Mouse (Mus musculus) c-Kit-negative CD71-positive TER-119-positive erythroid progenitor cells, embryonic 14.5 days (primary cell): ENCODE results near the gene Samd1.
"Not testable (repeated sequence)": the region's sequence is repeated elsewhere in the genome, so short reads cannot be mapped to it uniquely, and the experiment has no call there.

Experiments
- DNase-seq: peaks from one replicate; pipeline ENCODE4 v3.0.0-alpha.2; 2013; ENCODE audit warnings: low read depth, low spot score

Gene Samd1

DNA sequence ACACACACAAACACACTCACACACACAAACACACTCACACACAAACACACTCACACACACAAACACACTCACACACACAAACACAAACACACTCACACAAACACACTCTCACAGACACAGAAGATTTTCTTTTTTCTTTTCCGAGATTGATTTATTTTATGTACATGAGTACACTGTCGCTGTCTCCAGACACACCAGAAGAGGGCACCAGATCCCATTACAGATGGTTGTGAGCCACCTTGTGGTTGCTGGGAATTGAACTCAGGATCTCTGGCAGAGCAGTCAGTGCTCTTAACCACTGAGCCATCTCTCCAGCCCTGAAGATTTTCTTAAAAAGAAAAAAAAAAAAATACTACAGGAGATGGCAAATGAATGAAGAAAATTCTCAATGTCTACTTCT is 14.2 kb upstream of the Samd1 start:
- not testable (repeated sequence) for DNase-seq

DNA sequence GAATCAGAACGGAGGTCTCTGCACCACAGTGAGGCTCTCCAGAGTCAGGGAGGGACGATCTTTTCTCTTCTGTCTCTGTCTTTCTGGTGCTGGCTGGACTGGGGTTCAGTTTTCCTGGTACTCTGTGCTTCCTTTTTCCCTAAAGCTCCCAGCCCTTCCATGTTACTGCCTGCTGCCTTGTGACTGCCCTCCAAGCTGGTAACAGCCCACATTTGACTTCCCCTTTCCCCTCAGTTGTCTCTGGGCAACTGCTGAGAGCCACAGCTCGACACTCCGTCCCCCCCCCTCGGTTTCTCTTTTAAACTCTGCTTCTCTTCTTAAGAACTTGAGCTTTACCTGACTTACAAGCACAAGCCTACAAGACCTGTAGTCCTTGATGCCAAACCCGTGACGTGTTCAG is 8.2 kb upstream of the Samd1 start:
- DNase-seq: no peak

DNA sequence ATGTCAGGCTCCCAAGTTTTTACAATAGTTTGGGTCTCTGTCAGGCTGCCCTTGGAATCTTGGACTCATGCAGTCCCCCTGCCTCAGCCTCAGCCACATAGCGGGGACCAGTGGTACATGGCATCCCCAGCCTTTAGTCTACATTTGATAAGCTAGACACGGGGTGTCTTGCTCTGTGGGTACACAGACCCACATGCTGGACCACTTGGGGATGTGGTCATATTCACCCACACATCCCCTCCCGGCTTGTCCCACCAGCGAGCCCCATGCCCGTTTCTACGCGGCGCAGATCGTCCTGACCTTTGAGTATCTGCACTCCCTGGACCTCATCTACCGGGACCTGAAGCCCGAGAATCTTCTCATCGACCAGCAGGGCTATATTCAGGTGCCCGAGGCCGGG is 7.3 kb upstream of the Samd1 start:
- no peak for DNase-seq

DNA sequence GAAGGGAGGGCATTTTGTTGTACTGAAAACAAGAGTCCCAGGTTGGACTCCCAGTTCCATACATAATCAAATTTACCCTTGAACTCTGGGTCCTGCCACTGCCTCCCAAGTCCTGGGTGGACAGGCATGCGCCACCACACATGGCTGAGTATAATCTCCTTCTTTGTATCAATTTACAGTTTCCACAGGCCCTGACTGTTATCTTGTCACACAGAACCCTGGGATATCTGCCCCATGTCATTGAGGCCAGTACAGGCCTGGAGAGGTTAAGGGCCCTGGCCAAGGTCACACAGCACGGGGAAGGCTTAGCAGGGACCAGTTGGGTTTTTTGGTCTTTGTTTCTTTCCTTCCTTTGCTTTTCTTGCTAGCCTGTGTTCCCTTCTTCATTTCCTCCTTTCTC is 5.0 kb upstream of the Samd1 start:
- no peak for DNase-seq

DNA sequence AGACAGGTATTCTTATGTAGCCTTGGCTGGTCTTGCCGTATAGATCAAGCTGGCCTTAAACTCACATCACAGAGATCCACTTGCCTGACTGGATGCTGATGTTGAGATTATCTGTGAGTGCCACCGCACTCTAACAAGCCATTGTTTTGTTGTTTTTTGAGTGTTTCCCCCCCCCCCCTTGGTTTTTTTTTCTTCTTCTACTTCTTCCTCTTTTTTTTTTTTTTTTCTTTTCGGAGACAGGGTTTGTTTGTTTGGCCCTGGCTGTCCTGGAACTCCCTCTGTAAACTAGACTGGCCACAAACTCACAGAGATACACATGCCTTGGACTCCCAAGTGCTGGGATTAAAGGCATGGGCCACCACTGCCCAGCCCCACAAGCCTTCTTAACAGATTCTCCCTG is 3.4 kb upstream of the Samd1 start:
- no peak for DNase-seq

DNA sequence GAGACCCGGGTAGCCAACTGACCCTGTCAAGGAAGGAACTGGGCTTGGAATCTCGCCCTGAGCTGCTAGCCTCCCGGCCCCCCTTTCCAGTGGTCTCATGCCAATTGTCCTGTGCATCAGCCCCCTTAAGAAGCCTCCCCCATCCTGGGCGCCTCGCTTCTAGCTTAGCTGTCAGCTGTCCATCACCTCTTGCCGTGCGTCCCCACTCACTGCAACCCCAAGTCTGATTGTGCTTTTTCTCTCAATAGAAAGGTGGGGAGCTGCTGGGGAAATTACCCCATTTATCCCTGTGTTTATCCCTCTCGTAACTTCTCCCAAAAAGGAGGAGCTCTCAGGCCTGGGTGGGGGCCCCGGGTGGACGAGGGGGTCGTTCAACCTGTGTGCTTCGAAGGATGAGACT is 1.5 kb upstream of the Samd1 start:
- no peak for DNase-seq

DNA sequence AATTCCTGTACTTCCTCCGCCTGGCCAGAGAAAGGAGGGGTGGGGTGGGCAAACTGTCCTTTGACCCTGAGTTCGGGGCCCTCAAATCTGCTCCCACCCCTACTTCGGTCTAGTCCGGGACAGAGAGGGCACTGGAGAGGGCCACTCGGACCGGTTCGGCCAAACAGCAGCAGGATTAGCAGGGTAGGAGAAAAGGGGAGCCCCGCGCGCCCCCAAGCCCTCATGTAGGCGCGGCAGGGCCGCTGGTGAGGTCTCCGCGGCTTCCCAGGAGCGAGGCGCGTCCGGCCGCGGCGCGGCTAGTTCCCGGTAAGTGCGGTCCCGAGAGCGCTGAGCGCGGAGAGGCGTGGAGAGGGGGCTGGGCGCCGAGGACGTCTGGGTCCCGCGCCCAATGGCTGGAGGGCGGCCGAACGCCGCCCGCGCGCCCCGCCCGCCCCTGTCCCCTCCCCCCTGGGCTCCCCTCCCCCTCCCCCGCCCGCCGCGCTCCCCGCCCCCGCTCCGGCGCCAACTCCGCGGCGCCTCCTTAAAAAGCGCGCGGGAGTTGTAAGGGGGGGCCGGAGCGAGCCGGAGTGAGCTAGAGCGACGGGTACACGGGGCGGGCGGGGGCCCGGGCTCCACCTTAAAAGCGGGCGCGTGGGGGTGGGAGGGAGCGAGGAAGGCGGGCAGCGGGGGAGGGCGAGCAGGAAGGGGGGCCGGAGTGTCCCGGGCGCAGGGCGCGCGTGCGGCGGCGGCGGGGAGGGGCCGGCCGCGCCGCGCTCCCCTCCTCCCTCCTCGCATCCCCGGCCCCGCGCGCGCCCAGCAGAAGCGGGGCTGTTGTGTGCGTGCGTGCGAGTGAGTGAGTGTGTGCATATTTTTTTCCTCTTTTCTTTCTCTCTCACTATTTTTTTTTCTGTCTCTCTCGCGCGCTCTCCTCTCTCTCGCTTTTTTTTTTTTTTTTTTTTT is 636 bp upstream of the Samd1 start:
- peak; percentile 50 for DNase-seq

DNA sequence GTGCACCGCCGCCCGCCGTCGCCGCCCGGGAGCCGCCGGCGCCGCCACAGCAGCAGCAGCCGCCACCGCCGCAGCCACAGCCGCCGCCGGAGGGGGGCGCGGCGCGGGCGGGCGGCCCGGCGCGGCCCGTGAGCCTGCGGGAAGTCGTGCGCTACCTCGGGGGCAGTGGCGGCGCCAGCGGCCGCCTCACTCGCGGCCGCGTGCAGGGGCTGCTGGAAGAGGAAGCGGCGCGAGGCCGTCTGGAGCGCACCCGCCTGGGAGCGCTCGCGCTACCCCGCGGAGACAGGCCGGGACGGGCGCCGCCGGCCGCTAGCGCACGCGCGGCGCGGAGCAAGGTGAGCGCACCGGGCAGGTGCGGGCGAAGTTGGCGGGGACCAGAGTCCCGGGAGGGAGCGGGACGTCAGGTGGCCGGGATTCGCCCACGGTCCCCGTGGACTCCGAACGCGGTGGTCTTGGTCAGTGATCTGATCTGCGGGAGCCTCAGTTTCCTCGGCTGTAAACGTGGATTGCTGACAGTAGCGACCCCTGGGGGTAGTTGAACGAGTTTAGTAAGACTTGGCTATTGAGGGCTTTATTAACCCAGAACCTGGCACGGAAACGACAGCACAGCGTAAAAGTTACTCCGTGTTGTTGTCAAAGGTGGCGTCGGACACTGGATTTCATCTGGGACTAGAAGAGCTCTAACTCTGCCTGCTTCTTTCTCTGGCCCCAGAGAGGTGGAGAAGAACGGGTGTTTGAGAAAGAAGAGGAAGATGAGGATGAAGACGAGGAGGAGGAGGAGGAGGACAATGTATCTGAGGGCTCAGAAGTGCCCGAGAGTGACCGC is 972 bp downstream of the Samd1 start:
- peak; percentile 47 for DNase-seq

DNA sequence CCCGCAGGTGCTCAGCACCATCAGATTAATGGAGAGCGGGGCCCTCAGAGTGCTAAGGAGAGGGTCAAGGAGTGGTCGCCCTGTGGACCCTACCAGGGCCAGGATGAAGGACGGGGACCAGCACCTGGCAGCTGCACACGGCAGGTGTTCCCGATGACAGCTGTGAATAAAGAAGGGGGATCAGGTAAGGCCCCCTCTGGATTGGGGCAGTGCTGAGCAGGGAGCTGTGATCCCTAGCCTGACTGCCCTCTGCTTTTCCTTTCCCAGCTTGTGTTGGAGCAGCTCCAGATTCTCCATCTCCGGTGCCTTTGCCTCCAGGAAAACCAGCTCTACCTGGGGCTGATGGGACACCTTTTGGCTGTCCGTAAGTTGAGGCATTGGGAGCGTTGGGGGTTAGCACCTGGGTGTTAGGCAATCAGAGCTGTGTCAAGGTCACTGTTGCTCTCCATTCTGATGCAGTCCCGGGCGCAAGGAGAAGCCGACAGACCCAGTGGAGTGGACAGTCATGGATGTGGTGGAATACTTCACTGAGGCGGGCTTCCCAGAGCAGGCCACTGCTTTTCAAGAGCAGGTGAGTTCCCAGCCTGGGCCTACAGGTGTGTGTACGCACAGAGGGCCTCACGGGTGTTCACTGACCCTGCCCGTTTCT is 1.7 kb downstream of the Samd1 start:
- no peak for DNase-seq

DNA sequence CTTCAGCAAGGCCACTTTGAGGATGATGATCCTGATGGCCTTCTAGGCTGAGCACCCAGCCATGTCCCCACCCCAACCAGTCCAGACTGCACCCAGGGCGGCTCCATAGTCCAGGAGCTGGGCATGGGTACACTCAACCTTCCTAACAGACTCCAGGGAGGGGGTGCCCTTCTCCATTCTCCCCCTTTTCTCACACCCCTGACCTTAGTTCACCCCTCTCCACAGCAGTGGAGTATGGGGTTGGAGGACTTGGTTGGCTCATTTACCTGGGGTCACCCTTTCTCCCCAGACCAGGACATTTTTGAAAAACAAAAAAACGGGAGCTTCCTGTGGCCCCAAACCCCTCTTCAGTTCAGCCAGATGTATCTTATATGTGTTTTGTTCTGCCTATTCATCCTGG is 2.4 kb downstream of the Samd1 start:
- no peak for DNase-seq

DNA sequence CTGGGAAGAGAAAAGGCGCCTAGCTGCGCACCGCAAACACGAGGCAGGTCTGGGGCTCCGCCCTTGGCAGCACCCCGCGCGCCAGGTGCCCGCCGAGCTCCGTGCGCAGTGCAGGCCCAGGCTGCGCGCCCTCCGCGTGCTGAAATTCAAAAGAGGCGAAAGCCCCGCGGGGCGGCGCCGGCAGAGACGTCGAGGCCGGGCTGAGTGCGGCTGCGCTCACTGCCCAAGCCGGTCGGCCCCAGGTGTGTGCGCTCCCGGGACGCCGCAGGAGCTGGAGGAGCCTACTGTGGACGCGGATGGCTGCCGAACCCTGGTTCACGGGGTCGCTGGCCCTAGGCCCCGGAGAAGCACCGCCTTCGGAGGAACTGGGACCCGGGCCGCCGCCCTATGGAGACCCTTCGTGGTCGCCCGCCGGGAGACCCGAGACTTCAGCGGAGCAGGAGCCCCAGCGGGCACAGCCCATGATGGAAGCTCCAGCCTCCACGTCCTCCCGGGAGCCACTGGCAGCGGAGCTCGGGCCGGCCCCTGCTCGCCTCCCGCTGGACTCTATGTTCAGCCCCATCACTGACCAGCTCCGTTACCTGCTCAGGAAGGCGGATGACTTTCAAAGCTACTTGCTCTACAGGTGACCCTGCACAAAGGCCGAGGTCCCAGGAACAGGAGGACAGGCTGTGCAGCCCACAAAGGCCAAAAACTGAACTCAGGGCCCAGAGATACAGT is 4.0 kb downstream of the Samd1 start, which contains the start of gene 1700067K01Rik:
TSS of gene 1700067K01Rik (plus strand) at position 222 of the 720 bp plus-strand sequence.
- DNase-seq: no peak

DNA sequence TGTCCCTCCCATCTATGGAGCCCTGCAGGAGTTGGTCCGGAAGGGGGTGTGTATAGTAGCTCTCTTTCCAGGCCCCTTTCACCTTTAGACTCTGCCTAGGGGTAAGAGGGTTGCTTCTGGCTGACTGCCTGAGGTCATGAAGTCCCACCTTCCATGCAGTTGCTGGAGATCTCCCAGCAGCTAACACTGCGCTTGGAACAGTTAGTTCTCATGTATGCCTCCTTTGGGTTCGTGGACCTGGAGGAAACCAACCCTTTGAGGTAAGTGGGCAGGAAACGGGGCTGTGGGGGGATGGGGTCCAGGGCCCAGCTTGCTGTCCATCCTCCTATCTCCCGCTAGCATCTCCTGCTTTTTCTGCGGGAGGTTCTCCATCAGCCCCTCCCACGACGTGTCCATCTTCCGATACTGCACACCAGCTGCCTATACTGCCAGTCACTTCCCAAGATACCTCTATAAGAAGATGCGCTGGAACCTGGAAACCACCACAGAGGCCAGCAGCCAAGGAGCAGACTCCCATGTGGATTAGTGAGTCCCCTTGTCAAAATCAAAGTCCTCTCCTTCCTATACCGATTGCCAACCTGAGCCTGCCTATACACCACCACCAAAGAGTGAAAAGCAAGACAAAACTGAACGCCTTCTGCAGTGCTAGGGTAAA is 5.6 kb downstream of the Samd1 start:
- no peak for DNase-seq

DNA sequence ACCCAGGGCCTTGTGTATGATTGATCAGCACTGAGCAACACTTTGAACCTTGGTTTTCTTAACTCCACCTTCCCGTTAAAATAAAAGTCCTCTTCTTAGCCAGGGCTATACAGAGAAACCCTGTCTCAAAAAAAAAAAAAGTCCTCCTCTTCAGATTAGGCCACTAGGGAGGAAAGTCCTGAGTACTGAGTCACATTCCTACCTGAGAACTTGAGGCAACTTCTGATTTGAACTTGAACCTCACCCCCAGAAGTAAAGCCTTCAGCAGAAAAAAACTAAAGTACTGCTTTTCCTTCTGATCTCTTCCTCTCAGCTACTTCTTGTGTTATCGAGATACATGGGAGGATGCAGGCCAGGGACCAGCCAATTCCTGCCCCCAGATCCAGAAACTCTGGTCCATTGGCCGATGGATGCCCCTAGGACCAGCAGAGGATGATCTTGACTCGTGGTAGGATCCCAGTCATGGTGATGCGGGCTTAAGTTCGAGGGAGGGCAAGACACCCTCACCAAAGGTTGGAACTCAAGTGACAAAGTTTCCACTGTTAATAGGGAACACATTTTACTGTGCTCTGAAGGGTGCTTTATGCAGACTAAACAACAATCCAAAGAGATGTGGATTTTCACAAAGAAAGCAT is 6.3 kb downstream of the Samd1 start:
- no peak for DNase-seq

DNA sequence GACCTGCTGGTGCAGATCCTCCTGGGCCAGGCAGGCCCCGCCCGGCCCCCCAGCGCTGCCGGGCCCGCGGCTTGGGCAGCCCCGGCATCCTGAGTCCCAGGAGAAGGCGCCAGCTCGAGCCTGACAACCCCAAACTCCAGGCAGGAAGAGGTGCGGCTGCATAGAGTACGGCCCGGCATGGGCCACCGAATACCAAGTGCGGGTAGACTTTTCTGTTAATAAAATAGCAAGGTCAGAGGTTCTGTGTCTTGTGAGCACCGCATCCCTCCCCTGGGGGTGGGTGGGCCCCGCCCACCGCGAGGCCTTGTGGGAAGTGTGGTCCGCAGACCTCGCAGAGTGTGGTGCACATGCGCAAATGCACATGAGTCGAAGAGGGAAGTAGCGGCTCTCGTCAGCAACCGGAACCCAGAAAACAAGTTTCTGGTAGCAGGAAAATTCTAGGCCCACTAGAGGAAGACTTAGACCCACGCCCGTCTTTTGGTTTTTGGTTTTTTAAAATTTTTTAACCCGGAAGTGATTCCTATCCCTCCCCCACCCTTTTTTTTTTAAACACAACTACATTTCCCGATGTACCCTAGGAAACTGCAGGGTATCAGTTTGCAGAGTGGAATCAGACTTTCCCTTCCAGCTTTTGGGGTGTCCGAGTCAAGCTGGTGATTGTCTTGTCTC is 7.2 kb downstream of the Samd1 start:
- peak; percentile 75 for DNase-seq

DNA sequence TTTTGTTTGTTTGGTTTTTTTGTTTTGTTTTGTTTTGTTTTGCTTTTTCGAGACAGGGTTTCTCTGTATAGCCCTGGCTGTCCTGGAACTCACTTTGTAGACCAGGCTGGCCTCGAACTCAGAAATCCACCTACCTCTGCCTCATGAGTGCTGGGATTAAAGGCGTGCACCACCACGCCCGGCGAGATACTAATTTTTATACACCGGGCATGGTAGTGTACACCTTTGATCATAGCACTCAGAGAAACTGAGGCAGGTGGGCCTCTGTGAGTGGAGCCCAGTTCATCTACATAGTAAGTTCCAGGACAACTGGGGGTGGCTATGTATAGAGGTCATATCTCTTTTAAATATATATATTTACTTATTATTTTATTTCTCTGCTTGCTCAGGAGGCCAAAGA is 8.0 kb downstream of the Samd1 start:
- DNase-seq: not testable (repeated sequence)

DNA sequence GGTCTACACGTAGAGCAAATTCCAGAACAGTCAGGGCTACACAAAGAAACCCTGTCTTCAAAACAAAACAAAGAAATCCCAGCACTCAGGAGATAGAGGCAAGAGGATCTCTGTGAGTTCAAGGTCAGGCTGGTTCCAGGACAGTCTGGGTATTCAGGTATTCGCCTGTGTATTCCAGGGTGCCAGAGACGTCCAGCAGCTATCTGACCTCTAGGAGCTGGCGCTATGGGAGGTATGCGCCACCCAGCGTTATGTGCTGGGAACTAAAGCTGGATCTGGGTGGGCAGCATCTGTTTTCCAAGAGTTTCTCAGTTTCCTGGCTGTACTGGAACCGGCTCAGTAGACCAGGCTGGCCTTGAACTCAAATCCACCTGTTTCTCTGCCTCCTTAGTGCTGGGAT is 10.9 kb downstream of the Samd1 start:
- DNase-seq: no peak

DNA sequence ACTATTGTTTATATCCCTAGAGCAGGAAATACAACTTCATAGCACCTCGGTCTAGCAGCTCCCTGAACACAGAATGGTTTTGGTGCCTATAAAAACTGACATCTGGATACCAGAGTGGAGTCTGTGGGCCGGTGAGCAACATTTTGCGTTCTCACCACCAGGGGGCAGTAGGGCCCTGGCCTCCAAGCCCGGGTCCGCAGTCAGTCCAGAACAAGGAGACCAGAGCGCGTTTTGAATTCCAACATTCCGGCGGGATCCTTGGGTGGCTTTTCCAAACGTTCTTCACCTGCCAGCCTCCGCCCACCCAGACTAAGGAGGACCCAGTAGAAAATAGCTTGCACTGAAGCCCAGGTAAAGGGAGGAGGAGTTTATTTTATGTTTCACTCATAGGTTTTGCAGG is 12.4 kb downstream of the Samd1 start:
- peak; percentile 54 for DNase-seq

DNA sequence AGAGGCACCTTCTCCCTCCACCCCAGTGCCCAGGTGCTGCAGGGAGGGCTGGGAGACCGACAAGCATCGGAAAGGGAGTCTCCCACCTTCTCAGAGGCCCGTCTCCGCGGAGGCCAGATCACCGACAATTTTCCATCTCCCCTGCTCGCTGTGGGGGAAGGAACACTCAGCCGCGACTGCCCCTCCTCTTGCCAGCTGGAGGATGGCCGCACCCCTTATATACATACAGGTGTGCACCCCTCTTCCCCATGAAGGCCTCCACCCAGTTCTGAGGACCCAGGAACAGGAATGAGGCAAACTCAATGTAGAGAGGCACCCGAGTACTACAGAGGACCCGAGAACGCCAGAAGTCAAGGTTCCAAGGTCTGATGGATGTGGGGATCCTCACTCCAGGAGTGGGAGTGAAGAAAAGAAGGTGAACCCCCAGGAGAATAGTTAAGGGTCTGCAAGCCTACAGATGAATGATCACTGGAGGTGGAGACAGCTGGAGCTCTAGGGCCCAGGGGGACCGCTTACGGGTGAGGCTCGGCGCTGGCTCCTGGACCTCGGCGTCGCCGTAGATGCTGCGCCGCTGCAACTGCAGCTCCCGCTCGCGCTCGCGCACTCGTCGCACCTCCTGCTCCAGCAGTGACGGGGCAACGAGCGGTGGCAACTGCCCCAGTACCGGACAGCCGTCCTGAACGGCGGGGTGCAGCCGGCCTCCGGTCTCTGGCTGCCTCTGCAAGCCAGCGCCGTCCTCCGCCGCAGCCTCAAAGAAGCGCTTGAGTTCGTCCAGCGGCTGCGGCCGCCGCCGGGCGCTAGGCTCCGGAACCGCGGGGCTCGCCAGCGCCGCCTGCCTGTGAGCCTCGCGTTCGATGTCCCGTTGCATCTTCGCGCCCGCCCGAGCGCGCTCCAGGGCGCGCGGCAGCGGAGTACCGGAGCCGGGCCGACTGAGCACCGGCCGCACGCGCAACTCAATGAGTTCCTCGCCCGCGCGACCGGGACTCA is 13.4 kb downstream of the Samd1 start:
- no peak for DNase-seq
